Mouse (Mus musculus) telencephalon, adult 2 months (tissue): ENCODE measurements around the gene Thrb.
A peak's percentile ranks its signal among the peaks of the same experiment; 100 is the strongest.

Source experiments
- DNase-seq: peaks from one replicate; pipeline ENCODE4 v3.0.0-alpha.2; 2011; ENCODE audit warnings: low read depth, low spot score

Gene Thrb

GRCm38 (mm10) chr14:17875946-17876345, 215.9 kb downstream of the Thrb start:
- DNase-seq, result no peak

- no peak for DNase-seq
These were observed 219.4 kb downstream of the Thrb start for GRCm38 (mm10) chr14:17879446-17879845.

GRCm38 (mm10) chr14:17884884-17885283, 224.8 kb downstream of the Thrb start:
- DNase-seq, result no peak

- no peak for DNase-seq
These were observed 225.3 kb downstream of the Thrb start for GRCm38 (mm10) chr14:17885320-17885719.

- DNase-seq, result no peak
These were observed 234.7 kb downstream of the Thrb start for GRCm38 (mm10) chr14:17894791-17895190.

GRCm38 (mm10) chr14:17899733-17900413, 239.8 kb downstream of the Thrb start:
- no peak for DNase-seq

GRCm38 (mm10) chr14:17900414-17900795, 240.3 kb downstream of the Thrb start:
- no peak for DNase-seq

GRCm38 (mm10) chr14:17902426-17902825, 242.4 kb downstream of the Thrb start:
- no peak for DNase-seq

- no peak for DNase-seq
These were observed 243.1 kb downstream of the Thrb start for GRCm38 (mm10) chr14:17903121-17903520.

- DNase-seq, result no peak
These were observed 244.5 kb downstream of the Thrb start for GRCm38 (mm10) chr14:17904554-17904953.

GRCm38 (mm10) chr14:17905627-17906026, 245.6 kb downstream of the Thrb start:
- DNase-seq, result no peak

GRCm38 (mm10) chr14:17906931-17907330, 246.9 kb downstream of the Thrb start:
- peak; percentile 72 for DNase-seq

- DNase-seq, result no peak
These were observed 251.1 kb downstream of the Thrb start for GRCm38 (mm10) chr14:17911157-17911556.

GRCm38 (mm10) chr14:17912573-17913207, 252.6 kb downstream of the Thrb start:
- no peak for DNase-seq

- no peak for DNase-seq
These were observed 255.5 kb downstream of the Thrb start for GRCm38 (mm10) chr14:17915556-17915955.

- no peak for DNase-seq
These were observed 256.6 kb downstream of the Thrb start for GRCm38 (mm10) chr14:17916651-17917050.

- no peak for DNase-seq
These were observed 257.2 kb downstream of the Thrb start for GRCm38 (mm10) chr14:17917124-17917763.

GRCm38 (mm10) chr14:17917899-17918298, 257.8 kb downstream of the Thrb start:
- no peak for DNase-seq

- DNase-seq, result no peak
These were observed 263.0 kb downstream of the Thrb start for GRCm38 (mm10) chr14:17922807-17923704.

- DNase-seq, result peak; percentile 76
These were observed 267.4 kb downstream of the Thrb start for GRCm38 (mm10) chr14:17927469-17927868.

- no peak for DNase-seq
These were observed 269.5 kb downstream of the Thrb start for GRCm38 (mm10) chr14:17929585-17929984.

- DNase-seq, result no peak
These were observed 273.4 kb downstream of the Thrb start for GRCm38 (mm10) chr14:17933475-17933874.
